Mouse (Mus musculus): ENCODE data around the gene Gm21188. TPM values are rescaled to one million over a fixed set of nuclear protein-coding genes. Genes with fewer than 3 reads are reported as not detected.
"Not testable (repeated sequence)": the region's sequence is repeated elsewhere in the genome, so short reads cannot be mapped to it uniquely, and the experiment has no call there.

The Gm21188 gene
- polyA plus RNA-seq, 1 experiment from 2014 or later: not detected

DNA sequence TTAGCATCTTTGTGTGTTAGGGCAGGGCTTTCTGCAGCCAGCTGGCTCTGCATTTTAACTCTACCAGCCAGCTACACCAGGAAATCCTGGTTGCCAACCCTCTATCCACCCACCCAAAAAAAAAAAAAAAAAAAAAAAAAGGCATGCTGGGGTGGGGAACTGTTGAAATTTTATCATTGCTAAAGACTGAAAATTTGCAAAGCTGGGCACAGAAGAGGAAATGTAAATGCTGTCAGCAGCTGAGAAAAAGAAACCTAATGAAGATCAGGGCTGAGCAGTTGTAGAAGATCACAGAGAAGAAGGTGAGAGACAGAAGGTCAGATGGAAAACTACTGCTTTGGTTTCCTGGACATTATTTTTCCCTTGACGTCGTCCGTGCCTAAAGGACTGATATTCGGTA lies 10.9 kb upstream of the Gm21188 start:
- no CpG with 5 or more reads among the region's 4 CpGs for WGBS
- H3K4me2 ChIP-seq (replicated peaks; ENCODE audit: low read depth); H3K27ac ChIP-seq (ENCODE audit: low read depth, low read length); ATAC-seq; H3K27me3 ChIP-seq (replicated peaks; ENCODE audit: control insufficient read depth, insufficient read depth, low read length); H3K4me1 ChIP-seq (replicated peaks; ENCODE audit: control insufficient read depth, insufficient read depth, low read length); H3K36me3 ChIP-seq (ENCODE audit: control insufficient read depth, insufficient read depth); H3K9ac ChIP-seq (ENCODE audit: low read depth, low read length); H3K9me3 ChIP-seq (ENCODE audit: control insufficient read depth); H3K4me3 ChIP-seq (ENCODE audit: low read depth, low read length): not testable (repeated sequence)

GRCm38 (mm10) chr13:120048608-120049007 lies 3.4 kb downstream of the Gm21188 start:
- WGBS: no CpG with 5 or more reads among the region's 5 CpGs
- H3K4me2 ChIP-seq (replicated peaks; ENCODE audit: low read depth); H3K9me3 ChIP-seq (ENCODE audit: control insufficient read depth); H3K4me1 ChIP-seq (replicated peaks; ENCODE audit: control insufficient read depth, insufficient read depth, low read length); H3K36me3 ChIP-seq (ENCODE audit: control insufficient read depth, insufficient read depth); H3K4me3 ChIP-seq (ENCODE audit: low read depth, low read length); ATAC-seq; H3K27me3 ChIP-seq (replicated peaks; ENCODE audit: control insufficient read depth, insufficient read depth, low read length); H3K27ac ChIP-seq (ENCODE audit: low read depth, low read length); H3K9ac ChIP-seq (ENCODE audit: low read depth, low read length): not testable (repeated sequence)

DNA sequence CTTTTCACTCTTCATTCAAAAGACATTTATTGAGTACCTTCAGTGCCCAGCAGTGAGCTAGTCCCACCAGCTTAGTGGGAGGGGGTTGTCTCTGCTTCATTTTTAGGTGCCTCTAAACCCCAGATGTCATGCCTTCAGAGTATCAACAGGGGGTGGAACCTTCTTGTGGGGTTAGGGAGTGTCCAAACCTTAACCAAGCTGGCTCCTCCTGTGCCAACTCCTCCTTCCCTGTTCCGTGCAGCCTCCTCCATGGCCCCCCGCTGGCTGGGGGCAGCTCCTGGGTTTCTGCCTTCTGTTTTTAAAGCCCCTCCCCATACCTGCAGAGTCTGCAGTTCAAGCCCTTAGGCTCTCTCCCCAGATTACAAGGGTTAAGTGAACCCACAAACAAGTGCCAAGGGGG lies 3.8 kb downstream of the Gm21188 start:
- H3K9ac ChIP-seq (ENCODE audit: low read depth, low read length); H3K4me1 ChIP-seq (replicated peaks; ENCODE audit: control insufficient read depth, insufficient read depth, low read length); H3K36me3 ChIP-seq (ENCODE audit: control insufficient read depth, insufficient read depth); H3K27me3 ChIP-seq (replicated peaks; ENCODE audit: control insufficient read depth, insufficient read depth, low read length); H3K4me2 ChIP-seq (replicated peaks; ENCODE audit: low read depth); H3K9me3 ChIP-seq (ENCODE audit: control insufficient read depth); H3K27ac ChIP-seq (ENCODE audit: low read depth, low read length); H3K4me3 ChIP-seq (ENCODE audit: low read depth, low read length); ATAC-seq: not testable (repeated sequence)
- WGBS: no CpG with 5 or more reads among the region's 2 CpGs

GRCm38 (mm10) chr13:120046422-120047209 lies 5.4 kb downstream of the Gm21188 start:
- WGBS: 2% methylated on average over 8 of the region's 40 CpGs
- not testable (repeated sequence) for H3K4me2 ChIP-seq (replicated peaks; ENCODE audit: low read depth); H3K27ac ChIP-seq (ENCODE audit: low read depth, low read length); H3K4me1 ChIP-seq (replicated peaks; ENCODE audit: control insufficient read depth, insufficient read depth, low read length); ATAC-seq; H3K9ac ChIP-seq (ENCODE audit: low read depth, low read length); H3K4me3 ChIP-seq (ENCODE audit: low read depth, low read length); H3K36me3 ChIP-seq (ENCODE audit: control insufficient read depth, insufficient read depth); H3K27me3 ChIP-seq (replicated peaks; ENCODE audit: control insufficient read depth, insufficient read depth, low read length); H3K9me3 ChIP-seq (ENCODE audit: control insufficient read depth)

DNA sequence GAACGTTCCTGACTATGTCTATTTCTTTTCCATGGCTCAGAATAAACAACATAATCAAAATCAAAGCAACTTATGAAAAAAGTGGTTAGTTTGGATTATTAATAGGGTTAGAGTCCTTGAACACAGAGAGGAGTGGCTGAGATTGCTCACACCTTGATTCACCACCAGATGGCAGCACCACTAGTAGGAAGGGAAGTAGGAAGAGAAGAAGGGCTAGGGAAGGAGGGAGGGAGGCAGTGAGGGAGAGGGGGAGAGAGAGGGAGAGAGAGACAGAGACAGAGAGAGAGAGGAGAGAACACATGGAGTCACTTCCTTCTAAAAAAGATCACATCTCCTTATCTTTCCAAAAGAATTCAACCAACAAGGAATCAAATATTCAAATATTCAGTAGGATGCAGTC lies 10.8 kb downstream of the Gm21188 start:
- not testable (repeated sequence) for H3K4me2 ChIP-seq (replicated peaks; ENCODE audit: low read depth); H3K27me3 ChIP-seq (replicated peaks; ENCODE audit: control insufficient read depth, insufficient read depth, low read length); H3K36me3 ChIP-seq (ENCODE audit: control insufficient read depth, insufficient read depth); H3K4me3 ChIP-seq (ENCODE audit: low read depth, low read length); H3K4me1 ChIP-seq (replicated peaks; ENCODE audit: control insufficient read depth, insufficient read depth, low read length); ATAC-seq; H3K9me3 ChIP-seq (ENCODE audit: control insufficient read depth); H3K9ac ChIP-seq (ENCODE audit: low read depth, low read length); H3K27ac ChIP-seq (ENCODE audit: low read depth, low read length)
- TF ChIP-seq CTCF (IDR thresholded peaks at IDR 0.05; ENCODE audit: low read depth): peak; percentile 52
- WGBS: no CpG with 5 or more reads among the region's 1 CpGs

DNA sequence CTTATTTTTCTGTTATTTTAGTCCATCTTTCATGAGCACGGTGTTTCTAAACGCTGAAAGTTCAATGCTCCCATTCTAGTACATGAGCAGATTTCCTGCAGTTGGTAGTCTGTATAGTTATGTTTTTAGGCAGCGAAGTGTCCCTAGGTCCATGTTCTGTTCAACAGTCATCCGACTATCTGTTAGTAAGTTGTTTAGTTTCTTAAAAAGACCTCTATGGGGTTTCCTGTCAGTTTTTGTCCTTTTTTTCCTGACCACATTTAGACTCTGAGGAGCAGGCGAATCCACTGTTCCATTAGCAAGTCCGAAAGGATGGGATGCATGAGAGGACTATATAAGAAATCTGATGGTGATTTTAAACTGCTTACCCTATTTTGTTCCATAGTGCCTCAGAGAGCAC lies 14.1 kb downstream of the Gm21188 start:
- H3K9ac ChIP-seq (ENCODE audit: low read depth, low read length); H3K4me2 ChIP-seq (replicated peaks; ENCODE audit: low read depth); H3K4me1 ChIP-seq (replicated peaks; ENCODE audit: control insufficient read depth, insufficient read depth, low read length); H3K36me3 ChIP-seq (ENCODE audit: control insufficient read depth, insufficient read depth); ATAC-seq; H3K9me3 ChIP-seq (ENCODE audit: control insufficient read depth); H3K4me3 ChIP-seq (ENCODE audit: low read depth, low read length); H3K27me3 ChIP-seq (replicated peaks; ENCODE audit: control insufficient read depth, insufficient read depth, low read length); H3K27ac ChIP-seq (ENCODE audit: low read depth, low read length): not testable (repeated sequence)
- WGBS: 7% methylated on average over 6 of the region's 6 CpGs

- not testable (repeated sequence) for H3K4me2 ChIP-seq (replicated peaks; ENCODE audit: low read depth); H3K4me3 ChIP-seq (ENCODE audit: low read depth, low read length); H3K27me3 ChIP-seq (replicated peaks; ENCODE audit: control insufficient read depth, insufficient read depth, low read length); H3K36me3 ChIP-seq (ENCODE audit: control insufficient read depth, insufficient read depth); H3K27ac ChIP-seq (ENCODE audit: low read depth, low read length); ATAC-seq; H3K9me3 ChIP-seq (ENCODE audit: control insufficient read depth); H3K4me1 ChIP-seq (replicated peaks; ENCODE audit: control insufficient read depth, insufficient read depth, low read length); H3K9ac ChIP-seq (ENCODE audit: low read depth, low read length)
- 1% methylated on average over 23 of the region's 25 CpGs for WGBS
These were observed 15.3 kb downstream of the Gm21188 start for GRCm38 (mm10) chr13:120036577-120037115.

- not testable (repeated sequence) for H3K4me3 ChIP-seq (ENCODE audit: low read depth, low read length); H3K9ac ChIP-seq (ENCODE audit: low read depth, low read length); ATAC-seq; H3K4me2 ChIP-seq (replicated peaks; ENCODE audit: low read depth); H3K36me3 ChIP-seq (ENCODE audit: control insufficient read depth, insufficient read depth); H3K27ac ChIP-seq (ENCODE audit: low read depth, low read length); H3K9me3 ChIP-seq (ENCODE audit: control insufficient read depth); H3K4me1 ChIP-seq (replicated peaks; ENCODE audit: control insufficient read depth, insufficient read depth, low read length); H3K27me3 ChIP-seq (replicated peaks; ENCODE audit: control insufficient read depth, insufficient read depth, low read length)
- 0% methylated on average over 10 of the region's 18 CpGs for WGBS
These were observed 16.8 kb downstream of the Gm21188 start for GRCm38 (mm10) chr13:120035151-120035550.

DNA sequence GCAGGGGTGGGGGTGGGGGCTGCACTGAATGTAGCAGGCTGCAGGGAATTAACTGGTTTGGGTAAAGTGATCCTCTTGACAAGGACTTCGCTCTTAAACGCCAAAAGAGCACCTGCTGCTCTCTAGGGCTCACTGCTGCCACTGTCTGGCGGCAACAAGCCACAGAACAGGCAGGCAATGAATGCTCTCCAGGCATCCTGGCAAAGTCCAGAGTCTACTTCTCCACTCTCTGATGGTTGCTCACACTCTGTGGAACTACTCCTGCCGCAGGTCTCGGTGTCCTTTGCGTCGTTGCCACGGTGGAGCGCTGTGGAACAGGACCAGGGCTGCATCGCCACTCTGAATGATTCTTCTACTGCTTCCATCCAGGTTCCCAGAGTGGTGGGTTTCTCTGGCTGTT lies 17.4 kb downstream of the Gm21188 start:
- not testable (repeated sequence) for H3K36me3 ChIP-seq (ENCODE audit: control insufficient read depth, insufficient read depth); H3K9me3 ChIP-seq (ENCODE audit: control insufficient read depth); H3K4me1 ChIP-seq (replicated peaks; ENCODE audit: control insufficient read depth, insufficient read depth, low read length); H3K4me2 ChIP-seq (replicated peaks; ENCODE audit: low read depth); H3K4me3 ChIP-seq (ENCODE audit: low read depth, low read length); H3K27me3 ChIP-seq (replicated peaks; ENCODE audit: control insufficient read depth, insufficient read depth, low read length); H3K9ac ChIP-seq (ENCODE audit: low read depth, low read length); H3K27ac ChIP-seq (ENCODE audit: low read depth, low read length)
- WGBS: 1% methylated on average over 3 of the region's 10 CpGs
- peak; percentile 59 for ATAC-seq
